Mouse (Mus musculus): Measurements from ENCODE around the gene Otud1.

Otud1 gene

GRCm38 (mm10) chr2:19670851-19671688 lies 13.5 kb downstream of the Otud1 start:
- DNase-seq (ENCODE audit: low read depth in 1 of 2, low spot score in 2 of 2): no peak

GRCm38 (mm10) chr2:19682997-19683396 lies 25.4 kb downstream of the Otud1 start:
- DNase-seq (ENCODE audit: low read depth in 1 of 2, low spot score in 2 of 2): no peak

- DNase-seq (ENCODE audit: low read depth in 1 of 2, low spot score in 2 of 2): no peak
Measured at GRCm38 (mm10) chr2:19685489-19686147, 28.1 kb downstream of the Otud1 start.

DNA sequence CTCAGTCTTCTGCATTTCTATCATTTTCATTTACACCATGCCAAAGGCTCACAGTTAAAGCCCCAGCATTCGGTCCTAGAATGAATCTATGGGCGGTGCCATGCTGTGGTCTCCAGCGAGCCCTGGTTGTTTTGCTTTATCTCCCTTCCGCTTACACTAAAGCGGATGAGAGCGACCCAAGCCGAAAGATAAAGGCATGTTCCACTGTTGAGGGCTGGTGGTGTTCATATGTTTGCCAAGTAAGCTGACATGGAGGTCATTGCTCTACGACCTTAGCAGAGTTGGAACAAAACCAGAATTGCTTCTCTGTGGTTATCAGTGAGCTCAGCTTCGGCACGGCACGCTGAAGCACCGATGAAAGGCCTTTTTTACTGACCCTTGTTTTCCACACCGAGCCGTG lies 32.5 kb downstream of the Otud1 start:
- no peak for DNase-seq (ENCODE audit: low read depth in 1 of 2, low spot score in 2 of 2)

DNA sequence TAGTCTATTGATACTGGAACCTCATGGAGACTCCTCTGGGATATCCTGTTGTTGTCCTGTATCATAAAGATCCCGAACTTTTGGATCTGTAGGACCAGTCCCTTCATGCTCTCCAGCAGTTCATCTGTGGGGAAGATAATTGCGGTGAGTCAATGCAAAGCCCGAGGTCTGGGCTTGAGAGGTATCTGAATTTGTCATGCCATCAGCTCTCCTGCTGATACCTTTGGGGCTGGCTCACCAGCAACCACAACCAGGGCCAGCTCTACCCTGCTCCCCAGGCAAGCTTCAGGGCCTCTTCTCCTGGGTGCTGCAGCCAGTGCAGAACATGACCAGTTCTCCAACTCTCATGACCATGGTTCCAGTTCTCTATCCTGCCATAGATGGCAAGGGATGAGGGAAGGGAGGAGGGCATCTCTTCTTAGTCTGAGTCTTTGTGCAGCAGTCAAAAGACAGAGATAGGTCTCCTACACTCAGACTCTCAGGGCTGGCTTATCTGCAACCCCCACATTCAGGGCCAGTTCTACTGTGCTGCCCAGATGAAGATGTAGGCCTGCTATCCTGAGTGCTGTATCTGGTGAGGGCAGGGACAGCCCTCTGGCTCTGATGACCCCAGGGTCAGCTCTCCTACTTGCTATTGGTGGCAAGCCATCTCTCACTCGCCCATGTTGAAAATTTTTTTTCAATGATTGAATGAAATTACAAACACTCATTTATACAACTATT lies 42.2 kb downstream of the Otud1 start:
- DNase-seq (ENCODE audit: low read depth in 1 of 2, low spot score in 2 of 2): no peak

GRCm38 (mm10) chr2:19701386-19701785 lies 43.8 kb downstream of the Otud1 start:
- no peak for DNase-seq (ENCODE audit: low read depth in 1 of 2, low spot score in 2 of 2)

GRCm38 (mm10) chr2:19703020-19703613 lies 45.6 kb downstream of the Otud1 start:
- no peak for DNase-seq (ENCODE audit: low read depth in 1 of 2, low spot score in 2 of 2)

DNA sequence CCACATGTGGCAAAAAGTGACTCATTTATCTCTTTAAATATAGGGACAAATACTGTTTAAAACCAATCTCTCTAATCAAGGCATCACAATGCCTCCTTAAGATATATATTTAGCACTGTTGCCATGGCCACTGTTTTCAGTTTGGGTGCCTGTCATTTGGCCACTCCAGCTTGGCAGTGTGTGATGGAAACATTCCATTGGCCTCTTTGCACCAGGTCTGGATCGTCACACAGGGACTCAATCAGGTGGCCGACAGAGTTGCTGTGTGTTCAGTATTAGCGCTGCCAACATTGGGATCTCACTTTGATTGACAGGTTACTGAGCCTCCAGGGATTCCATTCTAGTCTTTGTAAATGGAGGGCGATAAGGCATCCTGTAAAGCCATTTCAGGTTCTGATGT lies 46.1 kb downstream of the Otud1 start:
- no peak for DNase-seq (ENCODE audit: low read depth in 1 of 2, low spot score in 2 of 2)

DNA sequence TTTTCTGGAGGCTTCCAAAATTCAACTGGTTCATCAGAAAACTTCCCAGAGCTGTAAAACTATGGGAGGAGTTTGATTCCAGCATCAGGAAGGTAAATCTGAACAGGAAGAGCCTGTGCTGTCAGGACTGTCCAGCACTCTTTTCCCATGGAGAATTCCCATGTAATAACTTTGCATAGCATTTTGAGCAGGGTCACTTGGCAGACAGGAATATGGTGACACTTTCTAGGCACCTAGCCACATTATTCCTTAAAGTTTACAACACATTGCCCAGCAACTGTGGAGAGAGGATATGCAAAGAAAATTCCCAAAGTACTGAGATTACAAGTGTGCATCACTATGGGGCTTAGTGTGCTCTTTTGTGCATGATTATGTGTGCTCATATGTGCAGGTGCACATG lies 46.7 kb downstream of the Otud1 start:
- DNase-seq (ENCODE audit: low read depth in 1 of 2, low spot score in 2 of 2): no peak

- DNase-seq (ENCODE audit: low read depth in 1 of 2, low spot score in 2 of 2): no peak
Measured at GRCm38 (mm10) chr2:19706886-19707285, 49.3 kb downstream of the Otud1 start.

All from monocyte, adult 2 months (primary cell).